Mouse (Mus musculus) midbrain, embryonic 12.5 days (tissue): Measurements from ENCODE around the gene Mlst8. TPM values are rescaled to one million over a fixed set of nuclear protein-coding genes. Genes with fewer than 3 reads are reported as not detected.

Experiments used
- ATAC-seq: fragments of 200-750 bp; cut with Nextera tagmentation; 2 replicates; pipeline ENCODE4 v1.8.0; 2017; ENCODE audit warnings: low read depth, moderate TSS enrichment, moderate library complexity; ENCODE audit not compliant: low FRiP score
- H3K27ac ChIP-seq: fragments of 300-500 bp; sonication (generic); replicated peaks from 2 replicates; pipeline ENCODE4 v1.5.1; 2016; ENCODE audit warnings: mild to moderate bottlenecking
- H3K27me3 ChIP-seq: fragments of 300-500 bp; sonication (generic); 2 replicates; pipeline ENCODE4 v1.6.1; 2016; ENCODE audit warnings: mild to moderate bottlenecking
- H3K36me3 ChIP-seq: fragments of 300-500 bp; sonication (generic); 2 replicates; pipeline ENCODE4 v1.6.1; 2016
- H3K4me1 ChIP-seq: fragments of 300-500 bp; sonication (generic); 2 replicates; pipeline ENCODE4 v1.6.1; 2016
- H3K4me2 ChIP-seq: fragments of 300-500 bp; sonication (generic); replicated peaks from 2 replicates; pipeline ENCODE4 v1.6.1; 2016; ENCODE audit warnings: mild to moderate bottlenecking, moderate library complexity
- H3K4me3 ChIP-seq: fragments of 300-500 bp; sonication (generic); 2 replicates; pipeline ENCODE4 v1.5.1; 2016; ENCODE audit warnings: mild to moderate bottlenecking
- H3K9ac ChIP-seq: fragments of 300-500 bp; sonication (generic); replicated peaks from 2 replicates; pipeline ENCODE4 v1.6.1; 2016; ENCODE audit warnings: mild to moderate bottlenecking, moderate library complexity
- H3K9me3 ChIP-seq: fragments of 300-500 bp; sonication (generic); 2 replicates; pipeline ENCODE4 v1.6.1; 2016; ENCODE audit warnings: mild to moderate bottlenecking
- WGBS: fragments of 180-500 bp; shearing (Covaris S2); methylation state at CpG from one replicate; pipeline ENCODE4 v1.1.7; 2016; 5-methylcytosine and 5-hydroxymethylcytosine counted together
- polyA plus RNA-seq: library from polyadenylated mRNA; unstranded; fragments of >200 nt; fragmentation: Nextera tagmentation; extraction: Ambion mirVana; gene quantifications from 2 replicates; pipeline ENCODE4 v1.2.1, GENCODE M21; 2016

The Mlst8 gene
- polyA plus RNA-seq, 1 experiment from 2014 or later = 37.0 TPM

DNA sequence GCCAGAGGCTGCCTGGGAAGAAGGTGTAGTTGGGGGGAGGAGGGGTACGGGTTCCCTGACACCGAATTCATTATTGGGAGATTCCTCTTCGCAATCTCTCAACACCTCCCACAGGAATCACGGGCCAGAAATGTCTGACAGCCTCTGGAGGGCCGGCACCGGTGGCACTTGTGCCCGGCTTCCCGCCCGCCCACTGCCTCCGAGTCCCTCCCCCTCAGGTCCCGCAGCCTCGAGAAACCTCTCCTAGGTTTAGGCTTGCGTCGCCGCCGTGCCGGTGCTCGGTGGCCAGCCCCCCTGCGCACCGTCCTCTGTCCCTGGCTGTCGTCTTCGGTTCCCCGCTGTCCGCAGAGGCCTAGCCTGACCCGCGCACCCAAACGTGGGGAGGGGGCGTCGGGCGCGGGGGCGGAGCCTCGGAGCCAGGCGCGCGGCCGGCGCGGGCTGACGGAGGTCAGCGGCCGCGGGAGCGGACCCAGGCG is 9.3 kb upstream of the Mlst8 start, which contains the start of gene Caskin1:
TSS of gene Caskin1 (plus strand) at position 416 of the 476 bp plus-strand sequence.
- peaks cover 34% of the 10 kb centered on the region for H3K4me1 ChIP-seq

DNA sequence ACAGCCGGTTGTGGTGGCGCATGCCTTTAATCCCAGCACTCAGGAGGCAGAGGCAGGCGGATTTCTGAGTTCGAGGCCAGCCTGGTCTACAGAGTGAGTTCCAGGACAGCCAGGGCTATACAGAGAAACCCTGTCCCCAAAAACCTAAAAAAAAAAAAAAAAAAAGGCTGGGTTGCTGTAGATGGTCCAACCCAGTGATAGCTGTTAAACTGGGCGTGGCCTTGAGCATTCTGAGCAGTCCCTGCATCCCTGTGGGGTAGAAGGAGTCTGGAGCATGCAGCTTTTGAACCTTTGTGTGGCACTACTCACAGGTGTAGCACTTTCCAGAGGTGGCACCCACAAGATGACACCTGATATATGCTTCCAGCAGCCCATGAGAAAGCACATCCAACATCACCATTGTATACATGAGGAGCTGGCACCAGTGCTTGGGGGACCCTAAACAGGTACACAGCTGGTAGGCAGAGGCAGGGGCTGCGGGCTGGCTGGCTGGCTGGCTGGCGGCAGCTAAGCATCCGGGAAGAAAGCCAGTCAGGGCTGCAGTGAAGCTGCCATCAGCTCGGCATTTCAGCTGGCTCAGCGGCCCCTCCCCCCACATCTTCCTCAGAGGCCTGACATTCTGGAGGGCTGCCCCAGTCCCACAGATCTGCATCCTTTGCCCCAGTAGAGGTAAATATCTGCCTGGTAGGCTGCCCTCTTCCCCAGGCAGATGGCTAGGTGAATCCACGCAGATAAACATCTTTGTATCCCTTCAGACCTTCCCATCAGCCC is 6.4 kb upstream of the Mlst8 start:
- Histone ChIP-seq H3K27ac (peak overlapping the region; percentile 65), H3K4me1 (peaks cover 29% of the 10 kb centered on the region), H3K4me2 (no peak overlapping the region; the same call in 1 of the 2 replicates), H3K9ac (peak overlapping the region; percentile 41), H3K9me3 (no peaks in the 10 kb centered on the region), H3K36me3 (no peaks in the 10 kb centered on the region), H3K27me3 (0 out of 2 replicates have a peak, but pooled peaks cover 6% of the 10 kb centered on the region), H3K4me3 (no peak overlapping the region)
- ATAC-seq = no peak
- 47% methylated on average over 11 of the region's 11 CpGs for whole genome bisulfite sequencing

More for the DNA sequence above, 9.3 kb upstream of the Mlst8 start, which contains the start of gene Caskin1:
- ATAC-seq = peak; percentile 67
- WGBS = under 1% methylated on average over 44 of the region's 45 CpGs
- Histone ChIP-seq H3K9me3 (no peaks in the 10 kb centered on the region), H3K27ac (peak within 1 kb of the TSS; percentile 90), H3K4me2 (peak within 1 kb of the TSS; percentile 83), H3K27me3 (0 out of 2 replicates have a peak, but pooled peaks cover 8% of the 10 kb centered on the region), H3K9ac (peak within 1 kb of the TSS; percentile 87), H3K4me3 (peak within 1 kb of the TSS; percentile 70), H3K36me3 (no peaks in the 10 kb centered on the region)

- no peaks in the 10 kb centered on the region for H3K9me3 ChIP-seq
- H3K4me1 ChIP-seq = peaks cover 23% of the 10 kb centered on the region
- WGBS = 84% methylated on average over 3 of the region's 3 CpGs
- no peak for ATAC-seq
- no peaks in the 10 kb centered on the region for H3K27me3 ChIP-seq
- no peak overlapping the region for H3K4me3 ChIP-seq
- no peaks in the 10 kb centered on the region for H3K36me3 ChIP-seq
- H3K9ac ChIP-seq = no peak overlapping the region
- no peak overlapping the region for H3K4me2 ChIP-seq
- no peak overlapping the region for H3K27ac ChIP-seq
Measured at GRCm38 (mm10) chr17:24483495-24483894, 4.6 kb upstream of the Mlst8 start.

GRCm38 (mm10) chr17:24481027-24481815 is 2.3 kb upstream of the Mlst8 start:
- peaks cover 12% of the 10 kb centered on the region for H3K36me3 ChIP-seq
- 93% methylated on average over 20 of the region's 20 CpGs for WGBS
- H3K4me2 ChIP-seq = no peak overlapping the region
- no peaks in the 10 kb centered on the region for H3K9me3 ChIP-seq
- ATAC-seq = no peak
- H3K4me3 ChIP-seq = no peak overlapping the region
- H3K9ac ChIP-seq = no peak overlapping the region
- H3K27me3 ChIP-seq = no peaks in the 10 kb centered on the region
- no peak overlapping the region for H3K27ac ChIP-seq
- H3K4me1 ChIP-seq = peaks cover 25% of the 10 kb centered on the region

- no peak overlapping the region for H3K4me3 ChIP-seq
- no peaks in the 10 kb centered on the region for H3K27me3 ChIP-seq
- H3K9me3 ChIP-seq = no peaks in the 10 kb centered on the region
- H3K4me1 ChIP-seq = peaks cover 21% of the 10 kb centered on the region
- 30% methylated on average over 3 of the region's 3 CpGs for WGBS
- no peak for ATAC-seq
- no peak overlapping the region for H3K27ac ChIP-seq
- H3K9ac ChIP-seq = no peak overlapping the region
- peaks cover 21% of the 10 kb centered on the region for H3K36me3 ChIP-seq
- H3K4me2 ChIP-seq = no peak overlapping the region; the same call in 1 of the 2 replicates
Measured at GRCm38 (mm10) chr17:24480201-24480826, 1.4 kb upstream of the Mlst8 start.

DNA sequence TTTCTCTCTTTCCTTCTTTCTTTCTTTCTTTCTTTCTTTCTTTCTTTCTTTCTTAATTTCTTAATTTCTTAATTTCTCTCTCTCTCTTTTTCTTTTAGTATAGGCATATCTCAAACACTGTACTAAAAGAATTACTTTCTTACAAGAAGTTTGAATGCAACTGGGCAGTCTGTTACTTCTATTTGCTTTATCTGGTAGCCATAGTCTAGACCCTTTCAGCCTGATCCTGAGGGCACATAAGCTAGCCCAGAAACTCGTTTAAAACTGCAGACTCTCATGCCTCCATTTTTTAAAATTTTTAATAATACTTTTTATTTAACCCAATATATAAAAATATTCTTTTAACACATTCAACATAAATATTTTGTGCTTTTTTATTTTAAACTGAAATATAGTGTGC is 553 bp upstream of the Mlst8 start:
- Histone ChIP-seq H3K9me3 (no peaks in the 10 kb centered on the region), H3K27ac (no peak overlapping the region), H3K27me3 (no peaks in the 10 kb centered on the region), H3K4me2 (peak overlapping the region; percentile 55; the same call in 1 of the 2 replicates), H3K36me3 (peaks cover 30% of the 10 kb centered on the region), H3K9ac (no peak overlapping the region), H3K4me3 (peak overlapping the region; percentile 65), H3K4me1 (peaks cover 19% of the 10 kb centered on the region)
- no peak for ATAC-seq
- 31% methylated on average over 1 of the region's 1 CpGs for WGBS

- Histone ChIP-seq H3K4me1 (peaks cover 19% of the 10 kb centered on the region), H3K9me3 (no peaks in the 10 kb centered on the region), H3K27me3 (no peaks in the 10 kb centered on the region), H3K27ac (no peak overlapping the region), H3K36me3 (peaks cover 41% of the 10 kb centered on the region), H3K4me2 (peak overlapping the region; percentile 55), H3K9ac (peak overlapping the region; percentile 73), H3K4me3 (peak overlapping the region; percentile 65)
- peak; percentile 20; the same call in 1 of the 2 replicates for ATAC-seq
- WGBS = 57% methylated on average over 11 of the region's 11 CpGs
Measured at GRCm38 (mm10) chr17:24477985-24478600, 785 bp downstream of the Mlst8 start.

- H3K27me3 ChIP-seq = no peaks in the 10 kb centered on the region
- peaks cover 27% of the 10 kb centered on the region for H3K4me1 ChIP-seq
- ATAC-seq = no peak
- 92% methylated on average over 20 of the region's 20 CpGs for WGBS
- H3K4me3 ChIP-seq = no peak overlapping the region
- H3K4me2 ChIP-seq = peak overlapping the region; percentile 55; the same call in 1 of the 2 replicates
- H3K9me3 ChIP-seq = no peaks in the 10 kb centered on the region
- H3K36me3 ChIP-seq = peaks cover 41% of the 10 kb centered on the region
- no peak overlapping the region for H3K27ac ChIP-seq
- H3K9ac ChIP-seq = peak overlapping the region; percentile 73
Measured at GRCm38 (mm10) chr17:24477053-24477984, 1.6 kb downstream of the Mlst8 start.

GRCm38 (mm10) chr17:24476022-24476776 is 2.7 kb downstream of the Mlst8 start:
- peaks cover 38% of the 10 kb centered on the region for H3K4me1 ChIP-seq
- H3K36me3 ChIP-seq = peaks cover 41% of the 10 kb centered on the region
- no peak overlapping the region for H3K4me3 ChIP-seq
- H3K9ac ChIP-seq = no peak overlapping the region
- H3K27me3 ChIP-seq = no peaks in the 10 kb centered on the region
- no peak overlapping the region for H3K4me2 ChIP-seq
- WGBS = 94% methylated on average over 10 of the region's 10 CpGs
- no peaks in the 10 kb centered on the region for H3K9me3 ChIP-seq
- ATAC-seq = no peak
- H3K27ac ChIP-seq = no peak overlapping the region

DNA sequence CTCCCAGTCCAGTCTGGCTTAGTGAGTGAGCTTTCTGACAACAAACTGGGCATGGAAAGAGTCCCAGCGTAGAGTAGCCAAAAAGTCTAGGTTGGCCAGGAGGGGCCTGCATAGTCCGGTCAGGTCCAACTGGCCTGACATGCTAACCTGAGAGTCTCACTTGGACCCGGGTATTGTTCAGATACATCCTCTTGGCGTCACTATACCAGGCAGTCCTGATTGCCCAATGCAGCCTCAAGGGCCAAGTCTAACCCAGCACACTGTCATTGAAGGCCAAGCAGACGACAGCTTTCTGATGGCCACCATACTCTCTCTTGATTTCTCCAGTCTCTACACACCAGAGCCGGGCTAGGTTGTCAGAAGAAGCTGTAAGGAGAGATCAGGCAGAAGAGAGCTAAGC is 3.3 kb downstream of the Mlst8 start:
- no peak for ATAC-seq
- H3K27ac ChIP-seq = no peak overlapping the region
- no peaks in the 10 kb centered on the region for H3K27me3 ChIP-seq
- H3K4me1 ChIP-seq = peaks cover 43% of the 10 kb centered on the region
- no peak overlapping the region for H3K4me2 ChIP-seq
- 94% methylated on average over 6 of the region's 6 CpGs for WGBS
- H3K9ac ChIP-seq = no peak overlapping the region
- H3K9me3 ChIP-seq = no peaks in the 10 kb centered on the region
- H3K36me3 ChIP-seq = peaks cover 41% of the 10 kb centered on the region
- H3K4me3 ChIP-seq = no peak overlapping the region
